Comparison of ENCODE assay signal across 23 mouse cellular contexts in the genomic region with DNA sequence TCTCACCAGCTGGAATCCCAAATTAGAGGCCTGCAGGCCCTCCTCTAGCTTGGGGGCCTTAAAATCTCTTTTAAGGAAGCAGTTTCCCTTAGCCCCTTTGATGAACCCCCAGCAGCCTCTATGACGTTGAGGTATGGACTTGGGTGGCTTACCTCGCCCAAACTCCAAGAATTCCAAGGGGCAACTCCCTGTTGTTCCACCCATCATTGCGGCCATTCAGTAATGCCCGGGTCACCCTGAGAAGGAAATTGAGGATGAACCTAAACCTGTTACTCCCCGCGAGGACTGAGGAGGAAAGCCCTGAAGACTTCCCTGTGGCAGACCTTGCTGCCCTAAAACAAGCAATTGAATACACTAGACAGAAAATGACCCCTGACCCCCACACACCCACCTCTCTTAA.
"Had no signal": no experiment of that assay in that cellular context is flagged by ENCODE, and none has a peak within 500 bp of the region (broad histone marks: within the 10 kb centered on the region; RNA-seq: fewer than 3 reads in every experiment).

No protein-coding gene starts in this region.

- H3K9ac ChIP-seq: heart, embryonic 12.5 days; hindbrain, embryonic 13.5 days; hindbrain, embryonic 15.5 days; kidney, embryonic 15.5 days; limb, embryonic 12.5 days; liver, embryonic 13.5 days; liver, embryonic 15.5 days had no signal

- H3K4me3 ChIP-seq: heart, embryonic 12.5 days; hindbrain, embryonic 13.5 days; hindbrain, embryonic 15.5 days; kidney, embryonic 15.5 days; left cerebral cortex, adult 2 months; limb, embryonic 10.5 days; limb, embryonic 12.5 days; liver, embryonic 13.5 days; liver, embryonic 15.5 days had no signal

- H3K9me3 ChIP-seq: heart, embryonic 12.5 days; hindbrain, embryonic 13.5 days; hindbrain, embryonic 15.5 days; kidney, embryonic 15.5 days; limb, embryonic 10.5 days; limb, embryonic 12.5 days; liver, embryonic 13.5 days; liver, embryonic 15.5 days had no signal

- DNase-seq: gastrocnemius, postnatal 14 days; gastrocnemius, postnatal 36 days; heart, adult 18-20 months; heart, postnatal 10 days; heart, postnatal 36 days; kidney, adult 11 months; kidney, adult 9 months; kidney, postnatal 14 days; layer of hippocampus, adult 9-11 months; layer of hippocampus, postnatal 36 days; liver; liver, embryonic 13.5 days had no signal

- H3K27me3 ChIP-seq: heart, embryonic 12.5 days; hindbrain, embryonic 13.5 days; hindbrain, embryonic 15.5 days; kidney, embryonic 15.5 days; limb, embryonic 12.5 days; liver, embryonic 13.5 days; liver, embryonic 15.5 days had no signal

- ATAC-seq: hindbrain, postnatal 0 days; intestine, embryonic 16.5 days had no signal

- H3K27ac ChIP-seq: hindbrain, embryonic 13.5 days; hindbrain, embryonic 15.5 days; hindbrain, postnatal 0 days; kidney, embryonic 15.5 days; kidney, postnatal 0 days; left cerebral cortex, adult 2 months; limb, embryonic 10.5 days; limb, embryonic 12.5 days; liver, embryonic 13.5 days; liver, embryonic 15.5 days had no signal
